Comparison of ENCODE assay signal across 8 mouse cellular contexts in genomic region chr15:79097611-79098025, GRCm38 (mm10). TPM values are rescaled to one million over a fixed set of nuclear protein-coding genes. Genes with fewer than 3 reads are reported as not detected.
DNase-seq lines count a peak whose midpoint lies in the region; ATAC-seq and TF ChIP-seq lines count a peak whose summit lies in the region.

No protein-coding gene starts in this region.

- no peak for DNase-seq in frontal cortex, postnatal 14 days (ENCODE audit: low spot score in 2 of 2)
- peak; percentile 82 for DNase-seq in adrenal gland, postnatal 10 days
- peak; percentile 69 to 85 for DNase-seq in heart, adult 2 months
- DNase-seq in kidney, adult 9 months, result peak; percentile 77
- peak; percentile 27 for DNase-seq in liver, embryonic 13.5 days
- no peak for DNase-seq in midbrain, embryonic 10.5 days (ENCODE audit: low spot score)

- ATAC-seq in frontal cortex, adult (ENCODE audit: low TSS enrichment), result peak; percentile 42; the same call in 1 of the 2 replicates
- peak; percentile 76 for ATAC-seq in liver, embryonic 13.5 days (ENCODE audit: low read depth)

- no peaks in the 10 kb centered on the region for H3K27me3 ChIP-seq in heart, adult 2 months (ENCODE audit: control insufficient read depth, insufficient read depth, low read length)
- no peaks in the 10 kb centered on the region for H3K27me3 ChIP-seq in liver, embryonic 13.5 days
- H3K27me3 ChIP-seq in testis, adult 2 months (ENCODE audit: control insufficient read depth, insufficient read depth, low read length), result no peaks in the 10 kb centered on the region
- H3K27me3 ChIP-seq in midbrain, embryonic 10.5 days (ENCODE audit: low read depth, poor library complexity, severe bottlenecking), result no peaks in the 10 kb centered on the region

- H3K4me3 ChIP-seq in heart, adult 2 months, result no peak overlapping the region
- H3K4me3 ChIP-seq in liver, embryonic 13.5 days (replicated peaks), result no peak overlapping the region
- H3K4me3 ChIP-seq in testis, adult 2 months (ENCODE audit: control insufficient read depth, low read depth, low read length), result no peak overlapping the region
- no peak overlapping the region for H3K4me3 ChIP-seq in midbrain, embryonic 10.5 days

- peak; percentile 69 for TF ChIP-seq POLR2A in heart, adult 2 months (IDR thresholded peaks at IDR 0.05; ENCODE audit: insufficient read depth, low read depth, low read length)
- no peak for TF ChIP-seq POLR2A in testis, adult 2 months (IDR thresholded peaks at IDR 0.05; ENCODE audit: control insufficient read depth, low read depth, low read length)

- TF ChIP-seq EP300 in heart, adult 2 months (IDR thresholded peaks at IDR 0.05; ENCODE audit: insufficient read depth, low read depth, low read length), result peak; percentile 85

- H3K79me2 ChIP-seq in heart, adult 2 months (replicated peaks; ENCODE audit: control insufficient read depth, insufficient read depth, low read length), result no peaks in the 10 kb centered on the region

- peaks cover 4% of the 10 kb centered on the region; the same call in 1 of the 2 replicates for H3K36me3 ChIP-seq in heart, adult 2 months (ENCODE audit: control insufficient read depth, insufficient read depth, low read length)
- peaks cover 37% of the 10 kb centered on the region for H3K36me3 ChIP-seq in liver, embryonic 13.5 days
- peaks cover 2% of the 10 kb centered on the region for H3K36me3 ChIP-seq in testis, adult 2 months (ENCODE audit: control insufficient read depth, insufficient read depth, low read length)
- H3K36me3 ChIP-seq in midbrain, embryonic 10.5 days, result peaks cover 41% of the 10 kb centered on the region

- H3K9ac ChIP-seq in heart, adult 2 months (ENCODE audit: low read depth, low read length), result peak overlapping the region; percentile 41
- H3K9ac ChIP-seq in liver, embryonic 13.5 days, result peak overlapping the region; percentile 11; the same call in 1 of the 2 replicates

- H3K9me3 ChIP-seq in liver, embryonic 13.5 days (replicated peaks), result no peaks in the 10 kb centered on the region
- no peaks in the 10 kb centered on the region for H3K9me3 ChIP-seq in midbrain, embryonic 10.5 days (replicated peaks)

- no peak for TF ChIP-seq CTCF in heart, adult 2 months (IDR thresholded peaks at IDR 0.05)
- no peak for TF ChIP-seq CTCF in testis, adult 2 months (IDR thresholded peaks at IDR 0.05; ENCODE audit: control insufficient read depth, insufficient read depth, insufficient replicate concordance, low read depth, low read length)

- WGBS in heart, adult 2 months, result 6% methylated on average over 6 of the region's 6 CpGs
- 15% methylated on average over 6 of the region's 6 CpGs for WGBS in liver, embryonic 13.5 days (ENCODE audit: insufficient replicate concordance)
- WGBS in midbrain, embryonic 10.5 days, result 73% methylated on average over 6 of the region's 6 CpGs

- peak overlapping the region; percentile 77 for H3K27ac ChIP-seq in heart, adult 2 months
- H3K27ac ChIP-seq in liver, embryonic 13.5 days, result peak overlapping the region; percentile 47; the same call in 1 of the 2 replicates
- peak overlapping the region; percentile 72 for H3K27ac ChIP-seq in testis, adult 2 months (ENCODE audit: control insufficient read depth, insufficient read depth, low read depth, low read length)
- H3K27ac ChIP-seq in midbrain, embryonic 10.5 days (replicated peaks), result no peak overlapping the region; the same call in 1 of the 2 replicates

- intact Hi-C loops in heart, adult 2 months (cut with DNase I), result loop anchor here (1.0 kb wide), 2 partner anchors 12 to 29 kb away; no protein-coding TSS in a partner anchor

- H3K4me1 ChIP-seq in heart, adult 2 months (ENCODE audit: control insufficient read depth, insufficient read depth, low read length), result peaks cover 31% of the 10 kb centered on the region
- H3K4me1 ChIP-seq in liver, embryonic 13.5 days (replicated peaks), result peaks cover 29% of the 10 kb centered on the region
- peaks cover 2% of the 10 kb centered on the region for H3K4me1 ChIP-seq in testis, adult 2 months (ENCODE audit: control insufficient read depth, insufficient read depth, low read length)
- peaks cover 17% of the 10 kb centered on the region for H3K4me1 ChIP-seq in midbrain, embryonic 10.5 days

- no peak overlapping the region for H3K4me2 ChIP-seq in liver, embryonic 13.5 days

RNA-seq across cellular contexts. Expression of gene Micall1, which starts 11.1 kb away (rescaled TPM):
- total RNA-seq in adrenal gland, postnatal 10 days (2021), result 10 to 100 TPM; 29.0 to 33.4 TPM
- total RNA-seq in heart, adult 2 months (2021), result 10 to 100 TPM; 43.0 to 45.7 TPM
- 39.3 and 58.7 TPM in 2 replicates for polyA plus RNA-seq in heart, adult 2 months (2012; rRNA removed)
- polyA plus RNA-seq in liver, embryonic 13.5 days (2015; fragmentation: Nextera tagmentation; extraction: Ambion mirVana), result 1.0 and 1.2 TPM in 2 replicates
- 75.8 and 85.0 TPM in 2 replicates for polyA plus RNA-seq in testis, adult 2 months (2012; rRNA removed)
- polyA plus RNA-seq in midbrain, embryonic 10.5 days (2016; fragmentation: Nextera tagmentation; extraction: Ambion mirVana), result 5.2 and 7.1 TPM in 2 replicates

RNA-seq across cellular contexts. Expression of gene Eif3l, which starts 22.6 kb away (rescaled TPM):
- total RNA-seq in adrenal gland, postnatal 10 days (2021), result 100 to 1,000 TPM; 172 to 182 TPM
- total RNA-seq in heart, adult 2 months (2021), result 10 to 100 TPM; 63.9 to 69.2 TPM
- polyA plus RNA-seq in heart, adult 2 months (2012; rRNA removed), result 90.3 and 116 TPM in 2 replicates
- polyA plus RNA-seq in liver, embryonic 13.5 days (2015; fragmentation: Nextera tagmentation; extraction: Ambion mirVana), result 171 and 185 TPM in 2 replicates
- 110 and 117 TPM in 2 replicates for polyA plus RNA-seq in testis, adult 2 months (2012; rRNA removed)
- polyA plus RNA-seq in midbrain, embryonic 10.5 days (2016; fragmentation: Nextera tagmentation; extraction: Ambion mirVana), result 260 and 273 TPM in 2 replicates

RNA-seq across cellular contexts. Expression of gene Ankrd54, which starts 34.9 kb away (rescaled TPM):
- total RNA-seq in adrenal gland, postnatal 10 days (2021), result 10 to 100 TPM; 19.2 to 21.4 TPM
- 1 to 10 TPM; 5.5 to 8.5 TPM for total RNA-seq in heart, adult 2 months (2021)
- 12.2 and 14.2 TPM in 2 replicates for polyA plus RNA-seq in heart, adult 2 months (2012; rRNA removed)
- polyA plus RNA-seq in liver, embryonic 13.5 days (2015; fragmentation: Nextera tagmentation; extraction: Ambion mirVana), result 47.9 and 49.6 TPM in 2 replicates
- polyA plus RNA-seq in testis, adult 2 months (2012; rRNA removed), result 292 and 336 TPM in 2 replicates
- 65.1 and 66.6 TPM in 2 replicates for polyA plus RNA-seq in midbrain, embryonic 10.5 days (2016; fragmentation: Nextera tagmentation; extraction: Ambion mirVana)

RNA-seq across cellular contexts. Expression of gene Polr2f, which starts 43.2 kb away (rescaled TPM):
- 100 to 1,000 TPM; 145 TPM for total RNA-seq in adrenal gland, postnatal 10 days (2021)
- 100 to 1,000 TPM; 126 to 145 TPM for total RNA-seq in heart, adult 2 months (2021)
- polyA plus RNA-seq in heart, adult 2 months (2012; rRNA removed), result 48.6 and 50.9 TPM in 2 replicates
- 233 and 235 TPM in 2 replicates for polyA plus RNA-seq in liver, embryonic 13.5 days (2015; fragmentation: Nextera tagmentation; extraction: Ambion mirVana)
- polyA plus RNA-seq in testis, adult 2 months (2012; rRNA removed), result 41.1 and 42.2 TPM in 2 replicates
- polyA plus RNA-seq in midbrain, embryonic 10.5 days (2016; fragmentation: Nextera tagmentation; extraction: Ambion mirVana), result 344 and 395 TPM in 2 replicates

RNA-seq across cellular contexts. Expression of gene 1700088E04Rik, which starts 43.4 kb away (rescaled TPM):
- 1 to 10 TPM; 3.5 to 3.7 TPM for total RNA-seq in adrenal gland, postnatal 10 days (2021)
- total RNA-seq in heart, adult 2 months (2021), result 1 to 10 TPM; 1.8 to 2.6 TPM
- 2.8 and 3.8 TPM in 2 replicates for polyA plus RNA-seq in heart, adult 2 months (2012; rRNA removed)
- polyA plus RNA-seq in liver, embryonic 13.5 days (2015; fragmentation: Nextera tagmentation; extraction: Ambion mirVana), result 0.61 and 0.74 TPM in 2 replicates
- polyA plus RNA-seq in testis, adult 2 months (2012; rRNA removed), result 115 and 133 TPM in 2 replicates
- 7.8 and 10.0 TPM in 2 replicates for polyA plus RNA-seq in midbrain, embryonic 10.5 days (2016; fragmentation: Nextera tagmentation; extraction: Ambion mirVana)

Comparison
In these comparisons a context has a peak if more than half of its experiments do, and no peak if none do; other contexts are left out.
1. DNase-seq: peak in adrenal gland, postnatal 10 days (single experiment), heart, adult 2 months (2 of 2), kidney, adult 9 months (single experiment) and liver, embryonic 13.5 days (single experiment); none in frontal cortex, postnatal 14 days (0 of 2) and midbrain, embryonic 10.5 days (single experiment).